Mouse (Mus musculus): ENCODE results near the gene Tbccd1. TPM values are rescaled to one million over a fixed set of nuclear protein-coding genes. Genes with fewer than 3 reads are reported as not detected.

The Tbccd1 gene
- polyA plus RNA-seq, 1 experiment: 9.9 TPM

- no peak overlapping the region for H3ac ChIP-seq (ENCODE audit: control insufficient read depth, insufficient read length, low read depth)
- H3K79me3 ChIP-seq (ENCODE audit: low read depth): no peaks in the 10 kb centered on the region
- TF ChIP-seq MYOD1 (IDR thresholded peaks at IDR 0.05; ENCODE audit: control insufficient read depth, insufficient read length, low read depth): no peak
- TF ChIP-seq MAX (IDR thresholded peaks at IDR 0.05): no peak
- TF ChIP-seq MYOG (IDR thresholded peaks at IDR 0.05; ENCODE audit: control insufficient read depth, extremely low read depth, insufficient read length): no peak
- TF ChIP-seq FOSL1 (IDR thresholded peaks at IDR 0.05; ENCODE audit: insufficient read depth, low read length, poor library complexity, severe bottlenecking): no peak
- TF ChIP-seq CTCF (IDR thresholded peaks at IDR 0.05; ENCODE audit: control insufficient read depth, insufficient read depth, insufficient read length): no peak
- no peak for TF ChIP-seq USF1 (IDR thresholded peaks at IDR 0.05; ENCODE audit: low read depth)
- TF ChIP-seq CEBPB (IDR thresholded peaks at IDR 0.05; ENCODE audit: low read depth): no peak
- no peaks in the 10 kb centered on the region for H3K79me2 ChIP-seq (ENCODE audit: control insufficient read depth, insufficient read depth)
- H3K27me3 ChIP-seq (ENCODE audit: control insufficient read depth, insufficient read depth, insufficient read length): peaks cover 18% of the 10 kb centered on the region
- no peaks in the 10 kb centered on the region for H3K36me3 ChIP-seq (ENCODE audit: control insufficient read depth, insufficient read depth)
- no peak overlapping the region for H3K4me3 ChIP-seq (ENCODE audit: insufficient read depth, poor library complexity, severe bottlenecking)
These were observed 58.9 kb downstream of the Tbccd1 start for GRCm38 (mm10) chr16:22798520-22798919.

- H3K4me3 ChIP-seq (ENCODE audit: insufficient read depth, poor library complexity, severe bottlenecking): no peak overlapping the region
- no peak overlapping the region for H3ac ChIP-seq (ENCODE audit: control insufficient read depth, insufficient read length, low read depth)
- peaks cover 21% of the 10 kb centered on the region for H3K27me3 ChIP-seq (ENCODE audit: control insufficient read depth, insufficient read depth, insufficient read length)
- TF ChIP-seq MAX (IDR thresholded peaks at IDR 0.05) (no peak), CTCF (IDR thresholded peaks at IDR 0.05; ENCODE audit: control insufficient read depth, insufficient read depth, insufficient read length) (no peak), USF1 (IDR thresholded peaks at IDR 0.05; ENCODE audit: low read depth) (no peak), FOSL1 (IDR thresholded peaks at IDR 0.05; ENCODE audit: insufficient read depth, low read length, poor library complexity, severe bottlenecking) (no peak), MYOG (IDR thresholded peaks at IDR 0.05; ENCODE audit: control insufficient read depth, extremely low read depth, insufficient read length) (no peak), MYOD1 (IDR thresholded peaks at IDR 0.05; ENCODE audit: control insufficient read depth, insufficient read length, low read depth) (no peak), CEBPB (IDR thresholded peaks at IDR 0.05; ENCODE audit: low read depth) (no peak)
- no peaks in the 10 kb centered on the region for H3K79me2 ChIP-seq (ENCODE audit: control insufficient read depth, insufficient read depth)
- H3K36me3 ChIP-seq (ENCODE audit: control insufficient read depth, insufficient read depth): no peaks in the 10 kb centered on the region
- H3K79me3 ChIP-seq (ENCODE audit: low read depth): no peaks in the 10 kb centered on the region
These were observed 59.9 kb downstream of the Tbccd1 start for GRCm38 (mm10) chr16:22797521-22797920.

GRCm38 (mm10) chr16:22795497-22795896, 62.0 kb downstream of the Tbccd1 start:
- H3K4me3 ChIP-seq (ENCODE audit: insufficient read depth, poor library complexity, severe bottlenecking): no peak overlapping the region
- H3K79me2 ChIP-seq (ENCODE audit: control insufficient read depth, insufficient read depth): no peaks in the 10 kb centered on the region
- no peak overlapping the region for H3ac ChIP-seq (ENCODE audit: control insufficient read depth, insufficient read length, low read depth)
- peaks cover 27% of the 10 kb centered on the region for H3K27me3 ChIP-seq (ENCODE audit: control insufficient read depth, insufficient read depth, insufficient read length)
- TF ChIP-seq USF1 (IDR thresholded peaks at IDR 0.05; ENCODE audit: low read depth) (no peak), MYOG (IDR thresholded peaks at IDR 0.05; ENCODE audit: control insufficient read depth, extremely low read depth, insufficient read length) (no peak), MAX (IDR thresholded peaks at IDR 0.05) (no peak), FOSL1 (IDR thresholded peaks at IDR 0.05; ENCODE audit: insufficient read depth, low read length, poor library complexity, severe bottlenecking) (no peak), CTCF (IDR thresholded peaks at IDR 0.05; ENCODE audit: control insufficient read depth, insufficient read depth, insufficient read length) (no peak), MYOD1 (IDR thresholded peaks at IDR 0.05; ENCODE audit: control insufficient read depth, insufficient read length, low read depth) (no peak), CEBPB (IDR thresholded peaks at IDR 0.05; ENCODE audit: low read depth) (no peak)
- H3K79me3 ChIP-seq (ENCODE audit: low read depth): no peaks in the 10 kb centered on the region
- H3K36me3 ChIP-seq (ENCODE audit: control insufficient read depth, insufficient read depth): no peaks in the 10 kb centered on the region

- H3ac ChIP-seq (ENCODE audit: control insufficient read depth, insufficient read length, low read depth): no peak overlapping the region
- peaks cover 28% of the 10 kb centered on the region for H3K27me3 ChIP-seq (ENCODE audit: control insufficient read depth, insufficient read depth, insufficient read length)
- no peaks in the 10 kb centered on the region for H3K79me3 ChIP-seq (ENCODE audit: low read depth)
- no peaks in the 10 kb centered on the region for H3K36me3 ChIP-seq (ENCODE audit: control insufficient read depth, insufficient read depth)
- no peaks in the 10 kb centered on the region for H3K79me2 ChIP-seq (ENCODE audit: control insufficient read depth, insufficient read depth)
- TF ChIP-seq CEBPB (IDR thresholded peaks at IDR 0.05; ENCODE audit: low read depth) (no peak), USF1 (IDR thresholded peaks at IDR 0.05; ENCODE audit: low read depth) (no peak), CTCF (IDR thresholded peaks at IDR 0.05; ENCODE audit: control insufficient read depth, insufficient read depth, insufficient read length) (no peak), MAX (IDR thresholded peaks at IDR 0.05) (no peak), MYOG (IDR thresholded peaks at IDR 0.05; ENCODE audit: control insufficient read depth, extremely low read depth, insufficient read length) (no peak)
- H3K4me3 ChIP-seq (ENCODE audit: insufficient read depth, poor library complexity, severe bottlenecking): no peak overlapping the region
These were observed 66.2 kb downstream of the Tbccd1 start for GRCm38 (mm10) chr16:22791235-22791634.

GRCm38 (mm10) chr16:22789908-22790367, 67.5 kb downstream of the Tbccd1 start:
- Histone ChIP-seq H3K79me2 (ENCODE audit: control insufficient read depth, insufficient read depth) (no peaks in the 10 kb centered on the region), H3K36me3 (ENCODE audit: control insufficient read depth, insufficient read depth) (no peaks in the 10 kb centered on the region), H3K79me3 (ENCODE audit: low read depth) (no peaks in the 10 kb centered on the region), H3K27me3 (ENCODE audit: control insufficient read depth, insufficient read depth, insufficient read length) (peaks cover 22% of the 10 kb centered on the region), H3ac (ENCODE audit: control insufficient read depth, insufficient read length, low read depth) (no peak overlapping the region), H3K4me3 (ENCODE audit: insufficient read depth, poor library complexity, severe bottlenecking) (no peak overlapping the region)
- TF ChIP-seq USF1 (IDR thresholded peaks at IDR 0.05; ENCODE audit: low read depth) (no peak), MYOG (IDR thresholded peaks at IDR 0.05; ENCODE audit: control insufficient read depth, extremely low read depth, insufficient read length) (no peak), FOSL1 (IDR thresholded peaks at IDR 0.05; ENCODE audit: insufficient read depth, low read length, poor library complexity, severe bottlenecking) (no peak), MYOD1 (IDR thresholded peaks at IDR 0.05; ENCODE audit: control insufficient read depth, insufficient read length, low read depth) (no peak), CEBPB (IDR thresholded peaks at IDR 0.05; ENCODE audit: low read depth) (no peak), MAX (IDR thresholded peaks at IDR 0.05) (no peak), CTCF (IDR thresholded peaks at IDR 0.05; ENCODE audit: control insufficient read depth, insufficient read depth, insufficient read length) (no peak)

- Histone ChIP-seq H3K27me3 (ENCODE audit: control insufficient read depth, insufficient read depth, insufficient read length) (no peaks in the 10 kb centered on the region), H3K36me3 (ENCODE audit: control insufficient read depth, insufficient read depth) (no peaks in the 10 kb centered on the region), H3K79me2 (ENCODE audit: control insufficient read depth, insufficient read depth) (no peaks in the 10 kb centered on the region), H3K4me3 (ENCODE audit: insufficient read depth, poor library complexity, severe bottlenecking) (no peak overlapping the region), H3ac (ENCODE audit: control insufficient read depth, insufficient read length, low read depth) (no peak overlapping the region), H3K79me3 (ENCODE audit: low read depth) (no peaks in the 10 kb centered on the region)
- TF ChIP-seq MAX (IDR thresholded peaks at IDR 0.05) (no peak), CTCF (IDR thresholded peaks at IDR 0.05; ENCODE audit: control insufficient read depth, insufficient read depth, insufficient read length) (no peak), USF1 (IDR thresholded peaks at IDR 0.05; ENCODE audit: low read depth) (no peak), FOSL1 (IDR thresholded peaks at IDR 0.05; ENCODE audit: insufficient read depth, low read length, poor library complexity, severe bottlenecking) (no peak), MYOD1 (IDR thresholded peaks at IDR 0.05; ENCODE audit: control insufficient read depth, insufficient read length, low read depth) (no peak), CEBPB (IDR thresholded peaks at IDR 0.05; ENCODE audit: low read depth) (no peak), MYOG (IDR thresholded peaks at IDR 0.05; ENCODE audit: control insufficient read depth, extremely low read depth, insufficient read length) (no peak)
These were observed 74.8 kb downstream of the Tbccd1 start for GRCm38 (mm10) chr16:22782686-22783085.
